Mouse (Mus musculus): ENCODE data around the gene H2al2a. TPM values are rescaled to one million over a fixed set of nuclear protein-coding genes. Genes with fewer than 3 reads are reported as not detected.

The H2al2a gene
- polyA plus RNA-seq, 1 experiment from 2014 or later: not detected

- Histone ChIP-seq H3K27me3 (ENCODE audit: control insufficient read depth, insufficient read depth, low read length) (no peaks in the 10 kb centered on the region), H3K27ac (ENCODE audit: low read depth, low read length) (no peak overlapping the region), H3K36me3 (ENCODE audit: control insufficient read depth, insufficient read depth, low read length) (no peaks in the 10 kb centered on the region), H3K4me3 (ENCODE audit: low read depth, low read length) (no peak overlapping the region), H3K4me2 (ENCODE audit: low read depth) (no peak overlapping the region), H3K9ac (ENCODE audit: low read length) (no peak overlapping the region), H3K4me1 (ENCODE audit: control insufficient read depth, insufficient read depth, low read length) (no peaks in the 10 kb centered on the region; the same call in 1 of the 2 replicates), H3K9me3 (ENCODE audit: control insufficient read depth, low read length) (no peaks in the 10 kb centered on the region)
- no peak for DNase-seq (ENCODE audit: low spot score)
- 74% methylated on average over 3 of the region's 3 CpGs for WGBS
- no peak for ATAC-seq (ENCODE audit: insufficient read depth, low FRiP score, low TSS enrichment)
Measured at GRCm38 (mm10) chr2:17946875-17947274, 49.9 kb downstream of the H2al2a start.

Other genes with a start within 250 kb of the H2al2a start
- gene A930004D18Rik, start 40.8 kb upstream of the H2al2a start, polyA plus RNA-seq (2014; fragmentation: Nextera tagmentation; extraction: Ambion mirVana): 6.9 and 7.6 TPM in 2 replicates
- 12.0 and 15.5 TPM in 2 replicates for gene Skida1, start 52.1 kb upstream of the H2al2a start, polyA plus RNA-seq (2014; fragmentation: Nextera tagmentation; extraction: Ambion mirVana)
- 39.4 and 42.6 TPM in 2 replicates for gene Mllt10, start 58.3 kb upstream of the H2al2a start, polyA plus RNA-seq (2014; fragmentation: Nextera tagmentation; extraction: Ambion mirVana)